Mouse (Mus musculus) neutrophil, adult 65 days (primary cell): Measurements from ENCODE around the gene D16Ertd472e. TPM values are rescaled to one million over a fixed set of nuclear protein-coding genes. Genes with fewer than 3 reads are reported as not detected.

Experiments used
- total RNA-seq: library from RNA; stranded (reverse); gene quantifications from 2 replicates; pipeline ENCODE4 v1.2.4, GENCODE M21; 2023

D16Ertd472e gene
- 70.5 and 76.0 TPM in 2 replicates for total RNA-seq

GRCm38 (mm10) chr16:78576478-78577084, at the start of gene D16Ertd472e:
D16Ertd472e (minus strand) TSS chr16:78576708.

Other genes starting within 250 kb of the D16Ertd472e start
- 9.7 and 13.5 TPM in 2 replicates for gene Btg3, start 199.5 kb downstream of the D16Ertd472e start, total RNA-seq